Mouse (Mus musculus): ENCODE data around the gene Cblc. TPM values are rescaled to one million over a fixed set of nuclear protein-coding genes. Genes with fewer than 3 reads are reported as not detected.

Gene Cblc
- polyA plus RNA-seq, 1 experiment from 2014 or later = 14.0 TPM

- Histone ChIP-seq H3K36me3 (ENCODE audit: control insufficient read depth, insufficient read depth, low read length) (no peaks in the 10 kb centered on the region), H3K4me3 (ENCODE audit: low read depth, low read length) (peak overlapping the region; percentile 36), H3K4me1 (replicated peaks; ENCODE audit: control insufficient read depth, insufficient read depth, low read length) (peaks cover 31% of the 10 kb centered on the region), H3K9ac (ENCODE audit: low read length) (peak overlapping the region; percentile 25; the same call in 1 of the 2 replicates), H3K27ac (ENCODE audit: low read depth) (peak overlapping the region; percentile 69; the same call in 1 of the 2 replicates), H3K9me3 (ENCODE audit: control insufficient read depth, low read length) (peaks cover 2% of the 10 kb centered on the region; the same call in 1 of the 2 replicates), H3K4me2 (ENCODE audit: low read length) (peak overlapping the region; percentile 61), H3K27me3 (replicated peaks; ENCODE audit: control insufficient read depth, insufficient read depth, low read length) (peaks cover 18% of the 10 kb centered on the region; the same call in 1 of the 2 replicates)
- 34% methylated on average over 17 of the region's 17 CpGs for WGBS
- no peak for ATAC-seq (replicated peaks; ENCODE audit: low FRiP score, low TSS enrichment, low read depth)
- DNase-seq (ENCODE audit: low spot score) = no peak
Observed at GRCm38 (mm10) chr7:19815296-19816223, 19.0 kb upstream of the Cblc start.

GRCm38 (mm10) chr7:19813579-19814122, 17.0 kb upstream of the Cblc start:
- H3K4me1 ChIP-seq (replicated peaks; ENCODE audit: control insufficient read depth, insufficient read depth, low read length) = peaks cover 27% of the 10 kb centered on the region
- 77% methylated on average over 6 of the region's 6 CpGs for WGBS
- no peak overlapping the region for H3K9ac ChIP-seq (ENCODE audit: low read length)
- no peak overlapping the region for H3K27ac ChIP-seq (ENCODE audit: low read depth)
- H3K9me3 ChIP-seq (ENCODE audit: control insufficient read depth, low read length) = no peaks in the 10 kb centered on the region
- no peaks in the 10 kb centered on the region for H3K36me3 ChIP-seq (ENCODE audit: control insufficient read depth, insufficient read depth, low read length)
- ATAC-seq (replicated peaks; ENCODE audit: low FRiP score, low TSS enrichment, low read depth) (no peak), DNase-seq (ENCODE audit: low spot score) (no peak)
- H3K4me2 ChIP-seq (ENCODE audit: low read length) = no peak overlapping the region
- H3K27me3 ChIP-seq (replicated peaks; ENCODE audit: control insufficient read depth, insufficient read depth, low read length) = peaks cover 36% of the 10 kb centered on the region
- H3K4me3 ChIP-seq (ENCODE audit: low read depth, low read length) = no peak overlapping the region

GRCm38 (mm10) chr7:19813161-19813560, 16.6 kb upstream of the Cblc start:
- DNase-seq (ENCODE audit: low spot score) (no peak), ATAC-seq (replicated peaks; ENCODE audit: low FRiP score, low TSS enrichment, low read depth) (no peak)
- Histone ChIP-seq H3K27me3 (replicated peaks; ENCODE audit: control insufficient read depth, insufficient read depth, low read length) (peaks cover 38% of the 10 kb centered on the region), H3K9me3 (ENCODE audit: control insufficient read depth, low read length) (no peaks in the 10 kb centered on the region), H3K4me1 (replicated peaks; ENCODE audit: control insufficient read depth, insufficient read depth, low read length) (peaks cover 23% of the 10 kb centered on the region), H3K4me3 (ENCODE audit: low read depth, low read length) (no peak overlapping the region), H3K36me3 (ENCODE audit: control insufficient read depth, insufficient read depth, low read length) (no peaks in the 10 kb centered on the region), H3K9ac (ENCODE audit: low read length) (no peak overlapping the region), H3K27ac (ENCODE audit: low read depth) (no peak overlapping the region), H3K4me2 (ENCODE audit: low read length) (no peak overlapping the region)
- WGBS = 81% methylated on average over 4 of the region's 4 CpGs

GRCm38 (mm10) chr7:19811114-19811513, 14.5 kb upstream of the Cblc start:
- WGBS = 10% methylated on average over 22 of the region's 22 CpGs
- Histone ChIP-seq H3K27ac (ENCODE audit: low read depth) (no peak overlapping the region), H3K9ac (ENCODE audit: low read length) (no peak overlapping the region), H3K4me1 (replicated peaks; ENCODE audit: control insufficient read depth, insufficient read depth, low read length) (peaks cover 4% of the 10 kb centered on the region; the same call in 1 of the 2 replicates), H3K27me3 (replicated peaks; ENCODE audit: control insufficient read depth, insufficient read depth, low read length) (peaks cover 38% of the 10 kb centered on the region), H3K36me3 (ENCODE audit: control insufficient read depth, insufficient read depth, low read length) (no peaks in the 10 kb centered on the region), H3K4me2 (ENCODE audit: low read length) (peak overlapping the region; percentile 35), H3K9me3 (ENCODE audit: control insufficient read depth, low read length) (no peaks in the 10 kb centered on the region), H3K4me3 (ENCODE audit: low read depth, low read length) (no peak overlapping the region)
- DNase-seq (ENCODE audit: low spot score) (peak; percentile 78), ATAC-seq (replicated peaks; ENCODE audit: low FRiP score, low TSS enrichment, low read depth) (peak; percentile 45; the same call in 1 of the 2 replicates)

GRCm38 (mm10) chr7:19809369-19809768, 12.8 kb upstream of the Cblc start:
- Histone ChIP-seq H3K9ac (ENCODE audit: low read length) (no peak overlapping the region), H3K27ac (ENCODE audit: low read depth) (no peak overlapping the region), H3K36me3 (ENCODE audit: control insufficient read depth, insufficient read depth, low read length) (no peaks in the 10 kb centered on the region), H3K4me1 (replicated peaks; ENCODE audit: control insufficient read depth, insufficient read depth, low read length) (0 out of 2 replicates have a peak, but pooled peaks cover 4% of the 10 kb centered on the region), H3K9me3 (ENCODE audit: control insufficient read depth, low read length) (no peaks in the 10 kb centered on the region), H3K4me2 (ENCODE audit: low read length) (peak overlapping the region; percentile 22; the same call in 1 of the 2 replicates), H3K27me3 (replicated peaks; ENCODE audit: control insufficient read depth, insufficient read depth, low read length) (peaks cover 38% of the 10 kb centered on the region), H3K4me3 (ENCODE audit: low read depth, low read length) (no peak overlapping the region; the same call in 1 of the 2 replicates)
- 11% methylated on average over 27 of the region's 27 CpGs for WGBS
- ATAC-seq (replicated peaks; ENCODE audit: low FRiP score, low TSS enrichment, low read depth) (no peak), DNase-seq (ENCODE audit: low spot score) (no peak)

- H3K4me2 ChIP-seq (ENCODE audit: low read length) = no peak overlapping the region
- H3K4me3 ChIP-seq (ENCODE audit: low read depth, low read length) = no peak overlapping the region
- 81% methylated on average over 8 of the region's 8 CpGs for WGBS
- H3K4me1 ChIP-seq (replicated peaks; ENCODE audit: control insufficient read depth, insufficient read depth, low read length) = 0 out of 2 replicates have a peak, but pooled peaks cover 4% of the 10 kb centered on the region
- no peak for ATAC-seq (replicated peaks; ENCODE audit: low FRiP score, low TSS enrichment, low read depth)
- H3K36me3 ChIP-seq (ENCODE audit: control insufficient read depth, insufficient read depth, low read length) = no peaks in the 10 kb centered on the region
- H3K9me3 ChIP-seq (ENCODE audit: control insufficient read depth, low read length) = no peaks in the 10 kb centered on the region
- H3K27me3 ChIP-seq (replicated peaks; ENCODE audit: control insufficient read depth, insufficient read depth, low read length) = peaks cover 29% of the 10 kb centered on the region
- H3K9ac ChIP-seq (ENCODE audit: low read length) = no peak overlapping the region
- DNase-seq (ENCODE audit: low spot score) = no peak
- no peak overlapping the region for H3K27ac ChIP-seq (ENCODE audit: low read depth)
Observed at GRCm38 (mm10) chr7:19806356-19806969, 9.9 kb upstream of the Cblc start.

- Histone ChIP-seq H3K9me3 (ENCODE audit: control insufficient read depth, low read length) (no peaks in the 10 kb centered on the region), H3K27ac (ENCODE audit: low read depth) (no peak overlapping the region), H3K27me3 (replicated peaks; ENCODE audit: control insufficient read depth, insufficient read depth, low read length) (no peaks in the 10 kb centered on the region), H3K4me1 (replicated peaks; ENCODE audit: control insufficient read depth, insufficient read depth, low read length) (no peaks in the 10 kb centered on the region), H3K36me3 (ENCODE audit: control insufficient read depth, insufficient read depth, low read length) (no peaks in the 10 kb centered on the region), H3K4me2 (ENCODE audit: low read length) (no peak overlapping the region), H3K9ac (ENCODE audit: low read length) (no peak overlapping the region), H3K4me3 (ENCODE audit: low read depth, low read length) (no peak overlapping the region)
- DNase-seq (ENCODE audit: low spot score) = peak; percentile 91
- ATAC-seq (replicated peaks; ENCODE audit: low FRiP score, low TSS enrichment, low read depth) = no peak
- WGBS = 18% methylated on average over 7 of the region's 7 CpGs
Observed at GRCm38 (mm10) chr7:19802995-19803394, 6.4 kb upstream of the Cblc start.

GRCm38 (mm10) chr7:19800764-19801163, 4.2 kb upstream of the Cblc start:
- H3K27ac ChIP-seq (ENCODE audit: low read depth) = no peak overlapping the region
- no peaks in the 10 kb centered on the region for H3K36me3 ChIP-seq (ENCODE audit: control insufficient read depth, insufficient read depth, low read length)
- H3K9me3 ChIP-seq (ENCODE audit: control insufficient read depth, low read length) = no peaks in the 10 kb centered on the region
- WGBS = 14% methylated on average over 2 of the region's 2 CpGs
- DNase-seq (ENCODE audit: low spot score) (no peak), ATAC-seq (replicated peaks; ENCODE audit: low FRiP score, low TSS enrichment, low read depth) (no peak)
- no peak overlapping the region for H3K4me2 ChIP-seq (ENCODE audit: low read length)
- no peaks in the 10 kb centered on the region for H3K4me1 ChIP-seq (replicated peaks; ENCODE audit: control insufficient read depth, insufficient read depth, low read length)
- H3K4me3 ChIP-seq (ENCODE audit: low read depth, low read length) = no peak overlapping the region
- peaks cover 16% of the 10 kb centered on the region for H3K27me3 ChIP-seq (replicated peaks; ENCODE audit: control insufficient read depth, insufficient read depth, low read length)
- H3K9ac ChIP-seq (ENCODE audit: low read length) = no peak overlapping the region
